Mouse (Mus musculus): ENCODE data around the gene Tgif1.
A peak's percentile ranks its signal among the peaks of the same experiment; 100 is the strongest.

The Tgif1 gene

DNA sequence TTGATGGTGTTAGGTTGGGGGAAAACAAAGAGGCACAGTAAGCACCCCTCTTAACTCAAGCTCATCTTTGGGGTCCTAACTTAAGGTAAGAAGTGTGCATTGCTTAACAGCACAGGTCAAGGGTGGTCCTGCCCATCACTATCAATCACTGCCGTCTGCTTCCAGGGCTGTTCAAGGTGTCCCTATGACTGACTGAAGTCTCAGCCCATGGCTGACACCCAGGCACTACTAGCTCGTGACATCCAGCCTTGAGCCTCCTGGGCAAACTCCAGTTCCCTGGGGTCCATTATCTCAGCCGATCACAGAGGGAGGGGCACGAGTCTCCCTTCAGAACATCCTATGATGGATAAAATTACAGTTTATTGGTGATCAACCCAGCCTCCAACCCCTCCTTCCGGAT, 12.7 kb upstream of the Tgif1 start:
- no peak for DNase-seq (ENCODE audit: low read depth)

DNA sequence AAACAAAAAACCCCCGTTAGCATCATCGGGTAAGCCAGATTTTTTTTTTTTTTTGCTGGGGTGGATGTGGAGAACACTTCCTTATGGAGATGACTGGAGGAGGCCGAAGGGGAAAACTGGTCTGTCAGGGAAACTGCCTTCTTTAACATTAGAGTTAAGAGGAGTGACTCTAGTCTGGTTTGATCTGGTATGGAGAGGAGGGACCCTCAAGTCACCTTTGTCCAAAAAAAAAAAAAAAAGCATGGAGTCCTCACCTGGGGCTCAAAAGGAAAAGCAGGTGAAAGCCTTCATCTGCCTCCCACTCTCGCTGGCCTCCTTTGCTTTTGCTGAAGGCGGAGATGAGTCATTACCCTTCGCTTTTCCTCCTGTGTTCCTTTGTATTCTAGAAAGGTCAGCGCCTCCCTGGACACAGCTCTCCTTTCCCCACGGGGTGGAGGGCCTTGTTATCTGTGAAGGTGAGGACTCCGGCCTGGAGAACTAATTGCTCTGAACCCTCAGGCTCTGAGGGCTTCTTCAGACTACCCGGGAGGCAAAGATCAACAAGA, 11.8 kb upstream of the Tgif1 start:
- DNase-seq (ENCODE audit: low read depth), result no peak

DNA sequence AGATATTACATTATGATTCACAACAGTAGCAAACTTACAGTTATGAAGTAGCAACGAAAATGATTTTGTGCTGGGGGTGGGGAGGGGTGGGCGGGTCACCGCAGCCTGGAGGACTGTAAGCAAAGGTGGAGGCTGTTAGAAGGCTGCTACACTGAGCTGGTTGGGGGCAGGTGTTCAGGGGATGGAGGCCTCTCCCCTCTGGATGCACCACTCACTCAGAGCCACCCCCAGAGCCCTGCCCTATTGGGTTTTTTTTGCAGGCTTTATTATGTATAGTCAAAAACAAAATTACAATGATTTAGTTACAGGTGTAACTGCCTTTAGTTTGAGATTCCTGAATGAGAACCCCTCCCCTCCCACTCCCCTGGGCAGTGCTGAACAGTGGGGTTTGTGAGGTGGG, 11.3 kb upstream of the Tgif1 start:
- no peak for DNase-seq (ENCODE audit: low read depth)

DNA sequence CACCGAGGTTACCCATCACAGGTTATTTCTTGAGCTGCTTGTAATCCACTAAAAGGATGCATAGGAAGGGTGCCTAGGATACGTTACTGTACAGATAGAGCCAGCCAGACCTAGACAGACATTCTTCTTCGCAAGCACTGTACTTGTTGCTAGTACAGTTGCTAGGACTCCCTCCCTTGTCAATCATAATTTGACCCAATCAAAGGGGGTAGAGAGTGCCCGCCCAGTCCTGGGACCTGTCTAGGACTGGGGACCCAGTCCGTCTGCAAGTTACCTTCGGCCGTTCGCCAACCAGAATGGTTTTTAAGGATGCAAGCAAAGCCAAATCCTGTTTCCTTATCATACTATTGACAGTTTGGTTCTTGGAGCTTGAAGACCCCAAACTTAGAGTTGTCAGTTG, 10.8 kb upstream of the Tgif1 start:
- no peak for DNase-seq (ENCODE audit: low read depth)

DNA sequence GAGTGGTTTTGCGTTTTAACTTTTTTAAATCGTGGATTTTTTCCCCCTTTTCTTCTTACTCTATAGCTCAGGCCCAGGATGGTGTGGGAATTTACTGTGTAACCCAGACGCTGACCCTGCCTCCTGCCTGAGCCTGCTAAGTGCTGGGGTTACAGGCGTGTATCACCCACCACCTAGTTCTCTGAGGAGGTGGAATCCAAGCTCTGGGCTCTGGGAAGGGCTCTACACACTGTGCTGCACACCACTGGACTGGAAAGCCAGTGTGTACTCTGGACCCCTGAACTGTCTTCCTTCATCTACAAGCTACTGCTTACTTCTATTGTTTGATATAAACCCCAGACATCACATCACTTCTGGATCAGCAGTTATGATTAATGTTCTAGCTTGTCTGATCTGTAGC, 5.5 kb upstream of the Tgif1 start:
- DNase-seq (ENCODE audit: low read depth), result no peak

DNA sequence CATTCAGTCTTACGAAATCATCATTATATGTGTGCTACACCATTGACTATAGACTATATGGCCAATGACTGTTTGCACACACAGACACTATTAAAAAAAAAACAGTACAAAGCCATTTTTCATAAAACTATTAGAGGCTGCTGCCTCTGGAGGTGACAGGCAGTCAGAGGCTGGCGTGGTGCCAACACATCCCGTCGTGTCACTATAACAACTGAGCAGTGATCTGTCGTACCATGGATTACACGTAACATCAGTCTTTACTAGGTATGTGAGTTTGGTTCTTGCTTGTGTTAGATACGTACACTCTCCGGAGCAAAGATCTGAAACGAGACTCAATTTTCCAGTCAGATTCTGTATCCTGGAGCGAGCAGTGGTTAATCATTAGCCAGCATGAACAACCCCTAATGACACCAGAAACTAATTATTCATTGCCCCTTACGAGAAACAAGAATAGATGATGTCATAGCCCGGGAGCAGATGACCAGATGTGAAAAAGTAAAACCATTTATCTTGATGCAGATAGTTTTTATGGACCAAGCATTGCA, 3.6 kb upstream of the Tgif1 start:
- DNase-seq (ENCODE audit: low read depth), result no peak

DNA sequence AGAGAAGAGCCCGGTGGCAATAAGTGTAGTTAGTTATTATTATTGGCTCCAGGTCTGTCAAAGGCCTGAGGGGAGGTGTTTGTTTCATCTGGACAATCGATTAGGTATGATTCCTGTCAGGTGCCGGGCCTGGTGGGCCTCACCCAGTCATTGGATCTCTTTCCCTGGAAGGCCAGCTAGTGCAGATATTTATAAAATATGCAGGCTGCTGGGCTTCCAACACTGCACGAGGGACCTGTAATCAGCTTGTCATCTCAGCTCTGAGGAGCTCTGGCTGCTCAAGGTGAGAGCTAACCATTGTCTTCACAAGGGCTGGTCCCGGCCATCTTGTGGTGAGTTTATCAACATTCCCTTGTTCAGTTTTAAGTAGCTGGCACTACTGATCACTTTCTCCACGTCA, 675 bp upstream of the Tgif1 start:
- DNase-seq (ENCODE audit: low read depth), result peak; percentile 27

DNA sequence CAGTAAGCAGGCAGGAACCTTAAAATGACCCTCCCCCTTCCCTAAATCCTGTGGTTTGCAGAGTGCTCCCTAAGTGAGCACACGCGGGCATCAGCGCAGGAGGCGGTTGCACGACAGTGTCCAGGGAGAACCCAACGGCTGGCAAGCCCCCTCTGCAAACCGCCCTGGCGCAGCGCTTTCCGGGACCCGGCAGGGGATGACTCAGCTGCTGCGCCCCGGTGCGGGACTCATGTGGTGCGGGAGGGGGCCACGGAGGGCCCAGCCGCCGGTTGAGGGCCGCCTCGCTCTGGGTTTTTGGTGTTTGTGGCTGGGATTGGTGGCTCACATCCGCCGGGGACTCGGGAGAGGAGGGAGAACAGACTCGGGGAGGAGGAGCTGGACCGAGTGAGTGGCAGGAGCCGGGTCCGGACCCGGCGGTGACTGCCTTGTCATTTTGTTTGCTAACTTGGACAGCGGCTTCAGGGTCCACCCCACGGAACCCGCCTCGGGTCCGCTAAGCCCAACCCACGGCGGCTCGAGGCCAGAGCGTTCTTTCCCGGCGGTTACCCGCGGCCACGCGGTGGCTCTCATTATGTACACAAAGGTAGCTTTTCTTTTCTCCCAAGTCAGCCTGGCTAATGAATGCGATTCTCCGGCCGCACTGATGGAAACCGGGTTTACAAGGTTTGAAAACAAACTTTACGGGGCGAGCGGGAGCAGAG, 510 bp downstream of the Tgif1 start:
- peak; percentile 82 for DNase-seq (ENCODE audit: low read depth)

DNA sequence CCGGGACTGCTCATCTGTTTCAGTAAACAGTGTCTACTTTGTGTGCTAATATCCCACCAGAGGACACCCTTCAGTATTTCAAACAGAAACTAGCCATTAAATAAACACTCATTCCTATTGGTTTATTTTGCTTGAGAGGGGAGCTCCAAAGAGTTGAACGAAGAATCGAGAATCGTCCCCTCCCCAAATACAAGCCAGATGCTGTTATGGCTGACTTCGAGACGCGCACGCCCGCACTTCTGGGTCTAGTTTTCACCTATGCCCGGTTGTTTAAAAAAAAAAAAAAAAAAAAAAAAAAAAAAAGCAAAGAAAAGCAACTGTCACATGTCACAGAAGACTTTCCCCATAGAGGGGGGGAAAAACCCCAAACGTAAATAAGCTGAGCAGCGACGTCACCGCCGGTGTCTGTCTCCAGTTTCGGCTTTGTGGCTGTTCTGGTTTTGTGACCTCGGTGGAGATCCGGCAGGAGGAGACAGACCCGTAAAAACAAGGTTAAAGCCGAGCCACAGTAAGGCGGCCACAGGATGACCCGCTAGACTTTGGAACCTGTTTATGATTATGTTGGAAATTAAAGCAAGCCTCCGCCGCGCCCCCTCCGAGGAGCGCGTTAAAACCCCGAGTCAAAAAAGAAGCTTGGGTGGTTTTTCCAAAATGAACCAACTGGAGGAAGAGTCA, 1.2 kb downstream of the Tgif1 start:
- peak; percentile 79 for DNase-seq (ENCODE audit: low read depth)

DNA sequence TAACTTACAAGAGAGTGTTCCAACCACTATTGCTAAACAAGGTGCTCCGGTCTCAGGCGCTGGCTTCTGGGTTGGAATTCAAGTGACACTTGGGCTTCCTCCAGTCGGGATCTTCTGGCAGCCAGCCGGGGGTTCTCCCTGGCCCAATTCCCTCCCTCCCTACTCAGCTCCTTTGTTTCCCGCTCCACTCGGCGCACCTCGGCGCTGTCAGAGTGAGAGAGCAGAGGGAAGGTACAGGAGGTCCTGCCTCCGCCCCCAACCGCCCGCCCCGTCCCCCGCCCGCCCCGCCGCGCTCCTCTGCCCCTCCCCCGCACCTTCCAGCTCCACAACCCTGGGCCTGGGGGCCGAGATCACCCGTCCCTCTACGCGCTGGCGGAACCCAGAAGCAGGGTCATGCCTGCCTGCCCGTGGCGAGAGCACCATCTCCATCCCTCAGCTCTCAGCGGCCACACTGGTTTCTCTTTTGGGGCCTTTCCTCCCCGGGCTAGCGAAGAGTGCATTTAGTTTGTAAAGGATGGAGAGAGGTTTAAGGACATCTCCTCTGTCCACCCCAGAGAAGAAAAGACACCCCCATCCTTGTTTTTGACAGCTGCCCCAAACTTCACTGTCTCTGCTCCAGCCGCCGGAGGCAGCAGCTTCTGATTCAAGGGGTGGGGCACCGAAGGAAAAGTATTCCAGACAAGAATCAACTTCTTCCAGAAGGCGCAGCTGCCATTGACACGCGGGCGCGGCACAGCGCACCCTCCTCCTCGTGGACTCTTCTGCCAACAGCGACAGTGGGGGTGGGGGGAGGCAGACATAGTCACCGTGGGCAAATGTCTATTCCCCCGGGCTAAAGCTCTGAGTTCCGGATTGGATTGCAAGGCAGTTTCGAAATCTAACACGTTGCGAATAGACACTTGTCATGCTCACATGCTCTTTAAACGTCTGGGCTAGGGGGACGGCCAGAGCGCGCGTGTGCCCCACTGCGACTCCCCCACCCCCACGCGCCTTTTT, 2.1 kb downstream of the Tgif1 start:
- DNase-seq (ENCODE audit: low read depth), result peak; percentile 83

DNA sequence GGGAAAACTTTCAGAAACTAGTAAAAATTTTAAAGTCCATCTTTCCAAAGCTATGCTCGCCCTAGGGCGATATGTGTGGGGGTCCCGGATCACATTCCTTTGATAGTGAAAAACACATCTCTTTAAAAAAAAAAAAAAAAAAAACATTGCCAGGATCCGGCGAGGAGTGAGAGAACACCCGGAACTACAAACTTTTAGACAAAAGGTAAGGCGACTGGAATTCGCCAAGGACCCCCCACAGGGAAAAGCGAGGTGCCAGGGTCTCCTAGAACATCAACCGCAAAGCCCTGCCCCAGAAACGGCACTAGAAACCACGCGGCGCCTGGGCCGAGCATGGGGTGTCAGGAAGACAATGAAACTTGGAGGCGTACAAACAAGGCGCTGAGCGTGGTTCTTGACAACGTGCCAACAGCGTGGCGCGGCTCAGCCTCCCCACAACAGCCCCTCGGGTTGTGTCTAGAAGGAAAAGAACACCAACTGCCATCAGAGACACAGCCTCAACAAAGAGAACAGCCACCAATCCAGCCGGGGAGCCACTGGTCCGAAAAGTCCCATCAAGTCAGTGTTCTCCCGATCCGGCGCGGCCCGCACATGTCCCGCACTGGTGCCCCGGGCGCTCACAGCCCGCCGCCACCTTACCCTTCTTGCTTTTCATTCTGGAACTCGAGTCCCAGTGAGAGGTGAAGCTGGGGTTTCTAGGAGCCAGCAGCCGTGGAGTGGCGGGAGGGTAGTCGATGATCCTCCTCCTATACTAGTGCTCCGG, 2.9 kb downstream of the Tgif1 start:
- DNase-seq (ENCODE audit: low read depth), result peak; percentile 86

DNA sequence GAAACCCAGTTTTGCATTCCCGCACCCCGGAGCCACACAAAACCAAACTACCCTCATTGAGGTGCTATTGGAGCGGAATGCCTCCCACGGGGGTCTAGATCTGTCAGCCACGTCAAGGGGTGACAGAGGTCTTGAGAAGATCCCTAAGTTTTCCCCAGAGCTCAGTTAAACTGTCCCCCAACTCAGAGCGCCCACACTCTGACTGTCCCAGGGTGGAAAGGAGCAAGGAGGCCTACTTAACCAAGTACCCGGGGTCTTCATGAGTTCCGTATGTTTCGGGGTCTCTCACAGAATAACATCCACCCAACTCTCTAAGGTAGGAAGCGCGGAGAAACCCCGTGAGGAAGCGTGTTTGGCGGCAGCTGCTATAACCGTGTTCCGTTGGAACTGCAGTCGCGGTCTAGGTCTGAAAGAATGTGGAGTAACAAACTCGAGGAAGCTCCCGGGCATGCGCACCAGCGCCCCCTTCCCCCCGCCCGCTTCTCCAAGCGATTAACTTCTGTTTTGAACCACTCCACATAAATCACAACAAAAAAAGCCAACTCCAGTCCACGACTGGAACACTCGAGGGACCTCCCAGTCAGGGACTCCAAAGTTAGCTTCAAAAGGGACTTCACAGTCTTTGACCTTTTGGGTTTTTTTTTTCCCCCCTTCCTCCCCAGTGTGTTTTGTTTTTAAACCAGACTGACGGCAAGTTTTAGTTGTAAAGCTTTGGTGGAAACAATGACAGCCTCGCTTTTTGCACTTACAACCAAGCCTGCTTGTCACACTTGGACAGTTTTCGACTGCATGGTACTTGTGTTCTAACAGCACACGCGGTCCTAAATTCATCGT, 3.7 kb downstream of the Tgif1 start:
- DNase-seq (ENCODE audit: low read depth), result peak; percentile 97

DNA sequence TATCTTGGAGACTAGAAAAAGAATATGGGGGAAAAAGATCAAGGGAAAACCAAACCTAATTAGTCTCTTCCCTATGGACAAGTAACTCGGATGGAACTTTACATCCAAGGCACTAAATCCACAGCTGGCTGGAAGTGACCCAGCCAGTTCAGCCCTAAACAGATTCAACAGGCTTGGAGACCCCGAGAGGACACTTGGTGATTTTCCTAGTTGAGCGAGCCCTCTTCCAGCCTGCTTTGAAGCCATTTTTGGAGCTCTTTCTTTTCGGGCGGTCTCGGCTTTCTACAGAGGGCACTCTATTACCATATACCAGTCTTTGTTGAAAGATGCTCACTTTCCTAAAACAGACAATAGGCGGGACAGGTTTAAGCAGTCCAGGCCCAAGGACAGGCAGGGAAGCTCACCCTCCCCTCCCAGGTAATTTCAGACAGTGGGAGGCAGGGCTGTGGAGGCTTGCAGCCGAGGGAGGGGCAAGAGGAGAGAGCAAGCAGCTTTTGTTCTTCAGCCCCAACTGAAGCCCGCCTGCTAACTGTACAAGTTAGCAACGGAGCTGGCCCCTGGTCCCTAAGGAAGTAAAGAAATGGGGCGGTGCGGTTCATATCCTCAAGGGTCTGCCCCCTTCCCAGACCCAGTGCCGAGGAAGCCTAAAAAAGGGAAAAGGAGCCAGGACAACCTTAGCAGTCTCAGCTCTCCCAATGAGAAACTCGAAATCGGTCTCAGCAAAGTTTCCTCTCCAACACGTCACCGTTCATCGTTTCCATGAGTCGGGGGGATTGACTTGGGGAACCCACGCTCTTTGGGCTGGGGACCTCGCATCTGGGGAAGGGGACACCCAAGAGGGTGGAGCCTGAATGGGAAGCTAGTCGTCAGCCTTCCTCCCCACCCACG, 4.6 kb downstream of the Tgif1 start:
- DNase-seq (ENCODE audit: low read depth), result peak; percentile 84

DNA sequence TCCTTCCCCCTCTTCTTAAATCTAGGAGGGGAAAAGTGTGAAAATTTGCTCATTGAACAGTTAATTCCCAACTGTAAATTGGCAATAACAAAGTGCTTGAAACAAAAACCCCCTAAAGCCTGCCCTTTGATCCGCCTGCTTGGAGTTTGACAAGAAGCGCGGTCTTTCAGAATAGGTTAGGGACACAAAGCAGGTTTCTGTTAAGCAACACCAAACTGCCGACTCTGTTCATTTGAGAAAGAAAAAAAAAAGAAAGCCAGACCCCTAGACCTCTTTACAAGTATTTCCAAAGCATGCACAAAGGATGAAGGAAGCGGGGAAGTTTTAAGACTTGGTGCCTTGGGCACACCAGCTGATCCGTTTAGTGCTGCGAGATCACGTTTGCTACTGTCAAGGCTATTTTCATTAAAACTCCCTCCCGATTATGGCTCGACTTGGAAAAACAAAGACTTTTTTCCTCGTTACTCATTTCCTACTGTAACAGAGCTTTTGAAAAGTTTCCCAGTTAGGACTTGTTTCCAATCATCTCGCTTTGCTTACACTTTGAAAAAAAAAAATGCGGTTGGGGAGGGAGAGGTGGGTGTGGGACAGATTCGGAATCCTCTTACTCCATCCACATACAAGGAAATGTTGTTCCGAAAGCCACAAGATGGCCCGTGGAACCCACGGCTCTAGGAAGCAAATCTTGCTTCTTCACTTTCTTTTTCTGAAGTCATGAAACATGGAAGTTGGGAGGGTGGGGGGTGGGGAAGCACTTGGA, 5.4 kb downstream of the Tgif1 start:
- DNase-seq (ENCODE audit: low read depth), result peak; percentile 84

DNA sequence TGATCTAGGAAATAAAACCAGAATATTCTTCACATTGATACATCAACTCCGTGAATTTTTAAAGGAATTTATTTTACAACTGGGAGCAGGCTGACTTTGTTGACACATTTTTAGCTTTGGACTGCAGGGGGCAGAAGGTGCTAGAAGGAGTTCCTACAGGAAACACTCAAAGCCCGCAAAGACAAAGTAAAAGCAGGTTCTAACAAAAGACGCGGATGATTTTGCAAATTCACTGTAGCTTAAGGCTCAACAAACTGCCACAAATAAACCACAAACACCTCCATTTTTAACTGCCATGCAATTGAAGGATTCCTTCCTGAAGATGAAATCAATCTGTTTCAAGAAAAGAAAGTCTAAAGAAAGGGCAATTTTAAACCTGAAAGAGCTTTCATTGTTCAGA, 6.3 kb downstream of the Tgif1 start:
- peak; percentile 88 for DNase-seq (ENCODE audit: low read depth)

DNA sequence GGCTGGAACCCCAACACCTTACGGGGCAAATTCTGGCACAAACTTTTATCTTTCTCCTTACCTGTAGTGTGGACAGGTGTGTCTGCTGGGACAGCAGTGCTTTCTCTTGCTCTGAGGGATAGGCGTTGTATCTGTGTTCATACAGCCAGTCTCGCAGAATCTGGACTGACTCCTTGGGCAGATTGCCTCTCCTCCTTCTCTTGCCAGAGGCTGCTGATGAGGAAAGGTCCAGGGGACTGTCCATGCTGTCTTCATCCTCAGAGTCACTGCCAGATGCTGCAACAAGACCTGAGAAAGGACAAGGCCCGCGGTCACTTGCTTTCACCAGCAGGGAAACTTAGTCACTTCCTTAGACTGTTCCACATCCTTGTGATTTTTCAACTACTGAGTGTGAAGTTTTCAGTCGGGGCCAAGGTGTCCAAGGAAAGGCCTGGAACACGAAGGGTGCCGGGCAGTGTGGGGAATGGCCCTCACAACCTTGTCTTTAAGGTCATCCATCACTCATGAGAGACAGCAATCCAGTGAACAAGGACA, 7.2 kb downstream of the Tgif1 start:
- no peak for DNase-seq (ENCODE audit: low read depth)

DNA sequence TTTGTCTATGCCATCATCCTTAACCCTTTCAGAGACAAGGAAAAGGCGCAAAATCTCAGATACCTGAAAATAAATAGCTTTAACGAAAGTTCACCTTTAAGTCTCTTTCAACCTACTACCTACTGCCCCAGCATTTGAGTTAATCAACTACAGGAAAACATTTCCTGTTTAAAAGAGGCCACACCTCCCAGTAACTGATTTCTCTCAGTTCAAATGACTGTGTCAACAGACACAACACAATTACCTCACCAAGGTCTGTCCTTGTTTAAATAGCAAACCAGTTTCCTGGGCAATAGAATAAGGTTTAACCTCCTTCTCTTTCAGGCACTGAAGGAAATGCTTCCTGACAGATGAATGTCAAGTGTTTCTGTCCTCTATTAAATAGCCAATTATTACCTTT, 7.8 kb downstream of the Tgif1 start:
- DNase-seq (ENCODE audit: low read depth), result no peak

DNA sequence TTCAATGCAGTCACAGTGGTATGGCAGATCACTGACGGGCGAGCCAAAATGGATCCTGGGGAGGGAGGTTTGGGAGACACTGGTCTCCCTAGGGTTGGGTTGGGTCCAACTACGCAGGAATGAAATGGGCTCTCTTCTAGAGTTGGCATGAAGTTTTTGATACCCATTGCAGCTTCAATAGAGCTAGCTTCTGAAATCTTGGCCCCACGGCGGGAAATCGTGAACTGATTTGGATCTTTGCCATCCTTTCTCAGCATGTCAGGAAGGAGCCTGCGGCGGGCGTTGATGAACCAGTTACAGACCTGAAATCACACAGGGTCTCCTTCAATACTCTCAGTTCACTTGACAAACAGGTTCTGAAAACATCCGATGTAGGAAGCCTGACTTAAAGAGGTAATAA, 8.4 kb downstream of the Tgif1 start:
- no peak for DNase-seq (ENCODE audit: low read depth)
